Mouse (Mus musculus) kidney, adult 2 months (tissue): ENCODE results near the gene Fbxo10.

Experiments used
- CTCF ChIP-seq: fragments of 200-500 bp; conservative IDR thresholded peaks from 2 replicates; pipeline ENCODE4 v1.5.1; 2011; ENCODE audit warnings: low read depth, mild to moderate bottlenecking, control low read depth, low read length, moderate library complexity, mixed read lengths; ENCODE audit not compliant: insufficient read depth, insufficient read length
- POLR2A ChIP-seq: fragments of 200-500 bp; IDR thresholded peaks from one replicate; pipeline ENCODE4 v1.6.1; 2011; ENCODE audit warnings: low read depth, low read length, control low read depth

DNA sequence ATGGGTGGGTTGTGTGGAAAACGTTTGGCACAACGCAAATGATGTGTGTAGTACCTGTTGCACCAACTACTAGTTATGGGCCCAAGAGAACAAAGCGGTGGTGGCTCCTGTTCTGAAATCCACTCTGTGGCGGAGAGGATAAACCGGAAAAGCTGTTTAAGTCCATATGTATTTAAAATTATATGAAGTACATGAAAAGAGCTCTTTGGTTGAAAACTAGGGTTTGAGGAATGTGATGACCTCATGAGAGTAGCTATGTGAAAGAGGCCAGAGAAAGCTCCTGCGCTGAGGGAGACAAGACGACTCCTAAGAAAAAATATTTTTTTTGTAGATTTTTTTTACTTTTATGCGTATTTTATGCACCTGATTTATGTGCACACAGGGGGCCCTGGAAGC is 489 bp upstream of the Fbxo10 start:
- TF ChIP-seq CTCF = no peak
- TF ChIP-seq POLR2A = no peak
